In genomic region chr10:77294691-77295090, GRCm38 (mm10) we compare ENCODE assay signal across 17 mouse cellular contexts. TPM values are rescaled to one million over a fixed set of nuclear protein-coding genes. Genes with fewer than 3 reads are reported as not detected.
DNase-seq lines count a peak whose midpoint lies in the region; ATAC-seq and TF ChIP-seq lines count a peak whose summit lies in the region.
"Had no signal": no experiment of that assay in that cellular context is flagged by ENCODE, and none has a peak within 500 bp of the region (broad histone marks: within the 10 kb centered on the region; RNA-seq: fewer than 3 reads in every experiment).

No protein-coding gene starts in this region.

- no peak for TF ChIP-seq CTCF in forebrain, postnatal 0 days (IDR thresholded peaks at IDR 0.05; ENCODE audit: low read depth)
- TF ChIP-seq CTCF in left cerebral cortex, adult 2 months (IDR thresholded peaks at IDR 0.05): no peak

- H3K27ac ChIP-seq in forebrain, postnatal 0 days (ENCODE audit: low read depth, low read length): no peak overlapping the region
- no peak overlapping the region for H3K27ac ChIP-seq in forebrain, embryonic 15.5 days (replicated peaks)
- H3K27ac ChIP-seq in left cerebral cortex, adult 2 months: no peak overlapping the region
- H3K27ac ChIP-seq: embryonic facial prominence, embryonic 12.5 days; hindbrain, embryonic 15.5 days; kidney, postnatal 0 days; macrophage; midbrain, embryonic 13.5 days; stomach, embryonic 15.5 days had no signal

- peaks cover 17% of the 10 kb centered on the region for H3K36me3 ChIP-seq in forebrain, postnatal 0 days (ENCODE audit: insufficient read depth)
- H3K36me3 ChIP-seq in forebrain, embryonic 15.5 days: 0 out of 2 replicates have a peak, but pooled peaks cover 6% of the 10 kb centered on the region
- H3K36me3 ChIP-seq: stomach, embryonic 15.5 days had no signal

- no peaks in the 10 kb centered on the region for H3K27me3 ChIP-seq in forebrain, postnatal 0 days (ENCODE audit: insufficient read depth, low read length)
- no peaks in the 10 kb centered on the region for H3K27me3 ChIP-seq in forebrain, embryonic 15.5 days
- H3K27me3 ChIP-seq: embryonic facial prominence, embryonic 12.5 days; hindbrain, embryonic 15.5 days; midbrain, embryonic 13.5 days; stomach, embryonic 15.5 days had no signal

- WGBS in forebrain, postnatal 0 days: 82% methylated on average over 12 of the region's 12 CpGs
- 82% methylated on average over 12 of the region's 12 CpGs for WGBS in forebrain, embryonic 15.5 days

- H3K4me1 ChIP-seq in forebrain, postnatal 0 days (ENCODE audit: insufficient read depth): no peaks in the 10 kb centered on the region
- H3K4me1 ChIP-seq in forebrain, embryonic 15.5 days: no peaks in the 10 kb centered on the region
- H3K4me1 ChIP-seq: embryonic facial prominence, embryonic 12.5 days; hindbrain, embryonic 15.5 days; midbrain, embryonic 13.5 days; stomach, embryonic 15.5 days had no signal

- peak; percentile 20 for DNase-seq in forebrain, postnatal 0 days
- DNase-seq in left cerebral cortex, postnatal 36 days (ENCODE audit: low spot score in 2 of 2): peak; percentile 34 to 56
- DNase-seq in left cerebral cortex, adult 2 months (ENCODE audit: extremely low spot score in 1 of 2, low spot score in 2 of 2): no peak
- peak; percentile 91 for DNase-seq in cerebellum, adult 9-11 months
- peak; percentile 52 for DNase-seq in right cerebral cortex, postnatal 25 days
- no peak for DNase-seq in c-Kit-positive CD71-positive TER-119-positive erythroid progenitor cells, embryonic 14.5 days (ENCODE audit: low spot score)
- no peak for DNase-seq in gastrocnemius, postnatal 36 days
- DNase-seq: lung, embryonic 14.5 days had no signal

- no peak overlapping the region for H3K4me3 ChIP-seq in forebrain, postnatal 0 days (ENCODE audit: low read depth, low read length)
- no peak overlapping the region for H3K4me3 ChIP-seq in forebrain, embryonic 15.5 days
- H3K4me3 ChIP-seq in left cerebral cortex, adult 2 months: no peak overlapping the region
- H3K4me3 ChIP-seq: embryonic facial prominence, embryonic 12.5 days; hindbrain, embryonic 15.5 days; midbrain, embryonic 13.5 days; stomach, embryonic 15.5 days had no signal

- no peak for ATAC-seq in forebrain, postnatal 0 days
- ATAC-seq in forebrain, embryonic 15.5 days (replicated peaks): no peak
- ATAC-seq: intestine, postnatal 0 days; midbrain, embryonic 13.5 days had no signal

- H3K9ac ChIP-seq in forebrain, postnatal 0 days: no peak overlapping the region
- H3K9ac ChIP-seq in forebrain, embryonic 15.5 days (replicated peaks): no peak overlapping the region
- H3K9ac ChIP-seq: embryonic facial prominence, embryonic 12.5 days; hindbrain, embryonic 15.5 days; lung, embryonic 14.5 days; midbrain, embryonic 13.5 days; stomach, embryonic 15.5 days had no signal

- no peaks in the 10 kb centered on the region for H3K9me3 ChIP-seq in forebrain, postnatal 0 days (ENCODE audit: low read length)
- H3K9me3 ChIP-seq in forebrain, embryonic 15.5 days: no peaks in the 10 kb centered on the region
- H3K9me3 ChIP-seq: embryonic facial prominence, embryonic 12.5 days; hindbrain, embryonic 15.5 days; midbrain, embryonic 13.5 days; stomach, embryonic 15.5 days had no signal

- intact Hi-C loops in left cerebral cortex, postnatal 36 days (cut with DNase I): no loop called here
- intact Hi-C loops in left cerebral cortex, adult 2 months (cut with DNase I): no loop called here
- intact Hi-C loops in gastrocnemius, postnatal 36 days (cut with DNase I): no loop called here

- H3K4me2 ChIP-seq in forebrain, postnatal 0 days (ENCODE audit: low read depth): no peak overlapping the region
- H3K4me2 ChIP-seq in forebrain, embryonic 15.5 days (replicated peaks): no peak overlapping the region
- H3K4me2 ChIP-seq: embryonic facial prominence, embryonic 12.5 days; hindbrain, embryonic 15.5 days; liver, embryonic 11.5 days; lung, embryonic 14.5 days; midbrain, embryonic 13.5 days; stomach, embryonic 15.5 days had no signal

RNA-seq across cellular contexts. Expression of gene Pofut2, which starts 35.7 kb away (rescaled TPM):
- 36.5 and 39.0 TPM in 2 replicates for total RNA-seq in forebrain, postnatal 0 days (2014; rRNA removed)
- polyA plus RNA-seq in forebrain, postnatal 0 days (2015; fragmentation: Nextera tagmentation; extraction: Ambion mirVana): 34.3 and 38.3 TPM in 2 replicates
- 45.2 and 53.4 TPM in 2 replicates for polyA plus RNA-seq in forebrain, embryonic 15.5 days (2015; fragmentation: Nextera tagmentation; extraction: Ambion mirVana)
- total RNA-seq in left cerebral cortex, postnatal 36 days (2021): 10 to 100 TPM; 32.6 to 33.0 TPM
- 10 to 100 TPM; 37.6 to 38.2 TPM for total RNA-seq in left cerebral cortex, adult 2 months (2021)
- 10 to 100 TPM; 19.9 to 23.2 TPM for total RNA-seq in gastrocnemius, postnatal 36 days (2021)

Comparison
In these comparisons a context has a peak if more than half of its experiments do, and no peak if none do; other contexts are left out.
1. DNase-seq: peak in forebrain, postnatal 0 days (single experiment), left cerebral cortex, postnatal 36 days (2 of 2), cerebellum, adult 9-11 months (single experiment) and right cerebral cortex, postnatal 25 days (single experiment); none in left cerebral cortex, adult 2 months (0 of 2), c-Kit-positive CD71-positive TER-119-positive erythroid progenitor cells, embryonic 14.5 days (single experiment) and gastrocnemius, postnatal 36 days (0 of 2).